Mouse (Mus musculus) CH12.LX (cell line): ENCODE measurements around the gene Arpc3.

Experiments used
- CTCF ChIP-seq, 2 experiments: IDR thresholded peaks in 1 of 2; conservative IDR thresholded peaks in 1 of 2; 2 replicates each; pipeline ENCODE4 v1.5.1; 2011 to 2012; ENCODE audit warnings: low read depth in 2 of 2, low read length in 2 of 2, improper control_type of control experiment in 1 of 2, inconsistent platforms in 1 of 2, mild to moderate bottlenecking in 1 of 2, moderate library complexity in 1 of 2
- E2F4 ChIP-seq: IDR thresholded peaks from 2 replicates; pipeline ENCODE4 v1.6.1; 2011; ENCODE audit warnings: low read depth, low read length, improper control_type of control experiment; ENCODE audit not compliant: insufficient replicate concordance
- EP300 ChIP-seq: IDR thresholded peaks from 2 replicates; pipeline ENCODE4 v1.6.1; 2011; ENCODE audit warnings: low read length, improper control_type of control experiment
- ETS1 ChIP-seq: conservative IDR thresholded peaks from 2 replicates; pipeline ENCODE4 v1.6.1; 2012; ENCODE audit warnings: low read depth, mild to moderate bottlenecking, inconsistent platforms, low read length, improper control_type of control experiment, moderate library complexity
- IRF4 ChIP-seq: IDR thresholded peaks from 2 replicates; pipeline ENCODE4 v1.6.1; 2014; ENCODE audit warnings: low read depth, mild to moderate bottlenecking, inconsistent platforms, low read length, improper control_type of control experiment
- KAT2A ChIP-seq: IDR thresholded peaks from 2 replicates; pipeline ENCODE4 v1.6.1; 2012; ENCODE audit warnings: low read length, improper control_type of control experiment, inconsistent platforms; ENCODE audit not compliant: insufficient replicate concordance
- MAFK ChIP-seq: IDR thresholded peaks from 2 replicates; pipeline ENCODE4 v1.6.1; 2011; ENCODE audit warnings: low read length, improper control_type of control experiment; ENCODE audit not compliant: insufficient replicate concordance
- PAX5 ChIP-seq: IDR thresholded peaks from 2 replicates; pipeline ENCODE4 v1.6.1; 2012; ENCODE audit warnings: low read length, inconsistent platforms, mixed read lengths
- POLR2A ChIP-seq: IDR thresholded peaks from 2 replicates; pipeline ENCODE4 v1.6.1; 2011; ENCODE audit warnings: low read depth, mild to moderate bottlenecking, improper control_type of control experiment, low read length
- SIN3A ChIP-seq: IDR thresholded peaks from 2 replicates; pipeline ENCODE4 v1.6.1; 2012; ENCODE audit warnings: low read length, improper control_type of control experiment, inconsistent platforms
- USF1 ChIP-seq: IDR thresholded peaks from 2 replicates; pipeline ENCODE4 v1.6.1; 2014; ENCODE audit warnings: low read depth, mild to moderate bottlenecking, inconsistent platforms, low read length, improper control_type of control experiment

DNA sequence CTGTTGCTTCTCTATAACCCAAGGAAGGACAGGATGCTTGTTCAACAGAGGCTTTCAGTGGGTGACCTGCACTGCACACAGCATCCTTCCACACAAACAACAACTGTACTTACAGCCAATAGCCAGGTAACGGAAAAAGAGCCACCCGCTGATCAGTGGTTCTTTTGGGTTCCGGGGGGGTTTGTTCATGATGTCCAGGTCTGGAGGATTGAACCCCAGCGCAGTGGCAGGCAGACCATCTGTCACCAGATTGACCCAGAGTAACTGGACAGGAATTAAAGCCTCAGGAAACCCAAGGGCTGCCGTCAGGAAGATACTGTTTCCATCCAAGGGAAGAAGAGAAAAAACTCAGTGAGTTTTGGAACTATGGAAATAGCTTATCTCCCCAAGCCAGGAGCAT is 67.7 kb downstream of the Arpc3 start:
- TF ChIP-seq CTCF (conservative IDR thresholded peaks at IDR 0.05 in 1 of 2, IDR thresholded peaks at IDR 0.05 in 1 of 2; ENCODE audit: low read depth in 2 of 2, low read length in 2 of 2) (no peak), POLR2A (no peak; the same call in 1 of the 2 replicates), IRF4 (no peak), MAFK (no peak), SIN3A (no peak), EP300 (no peak), USF1 (no peak), ETS1 (no peak), PAX5 (no peak), KAT2A (no peak), E2F4 (no peak)
